Mouse (Mus musculus) liver, embryonic 16.5 days (tissue): ENCODE data around the gene Aicda. TPM values are rescaled to one million over a fixed set of nuclear protein-coding genes. Genes with fewer than 3 reads are reported as not detected.

Experiments
- ATAC-seq: fragments of 200-750 bp; cut with Nextera tagmentation; 2 replicates; pipeline ENCODE4 v1.8.0; 2017; ENCODE audit warnings: low read depth, mild to moderate bottlenecking, moderate number of reproducible peaks, moderate library complexity
- H3K27ac ChIP-seq: fragments of 300-500 bp; sonication (generic); 2 replicates; pipeline ENCODE4 v1.5.1; 2014; ENCODE audit warnings: mild to moderate bottlenecking, low read length
- H3K27me3 ChIP-seq: fragments of 300-500 bp; sonication (generic); 2 replicates; pipeline ENCODE4 v1.6.1; 2014; ENCODE audit warnings: low read depth, low read length, mixed read lengths; ENCODE audit not compliant: control insufficient read depth, insufficient read depth
- H3K36me3 ChIP-seq: fragments of 300-500 bp; sonication (generic); 2 replicates; pipeline ENCODE4 v1.6.1; 2014; ENCODE audit warnings: mild to moderate bottlenecking; ENCODE audit not compliant: control insufficient read depth, insufficient read depth
- H3K4me1 ChIP-seq: fragments of 300-500 bp; sonication (generic); 2 replicates; pipeline ENCODE4 v1.6.1; 2014; ENCODE audit warnings: low read depth, low read length, mixed read lengths; ENCODE audit not compliant: control insufficient read depth
- H3K4me2 ChIP-seq: fragments of 300-500 bp; sonication (generic); 2 replicates; pipeline ENCODE4 v1.6.1; 2014; ENCODE audit warnings: low read depth, low read length, mixed read lengths
- H3K4me3 ChIP-seq: fragments of 300-500 bp; sonication (generic); 2 replicates; pipeline ENCODE4 v1.5.1; 2014; ENCODE audit warnings: low read depth, mild to moderate bottlenecking, low read length
- H3K9ac ChIP-seq: fragments of 300-500 bp; sonication (generic); 2 replicates; pipeline ENCODE4 v1.6.1; 2014; ENCODE audit warnings: low read depth, low read length
- H3K9me3 ChIP-seq: fragments of 300-500 bp; sonication (generic); replicated peaks from 2 replicates; pipeline ENCODE4 v1.6.1; 2016; ENCODE audit warnings: low read length; ENCODE audit not compliant: control insufficient read depth
- WGBS: fragments of 180-500 bp; shearing (Covaris S2); extraction: QIAGEN DNeasy Blood & Tissue Kit; methylation state at CpG from one replicate; pipeline ENCODE4 v1.1.7; 2014; ENCODE audit not compliant: insufficient replicate concordance; 5-methylcytosine and 5-hydroxymethylcytosine counted together
- polyA plus RNA-seq: library from polyadenylated mRNA; unstranded; fragments of >200 nt; fragmentation: Nextera tagmentation; extraction: Ambion mirVana; gene quantifications from 2 replicates; pipeline ENCODE4 v1.2.1, GENCODE M21; 2015

Gene Aicda
- polyA plus RNA-seq, 1 experiment from 2014 or later, result not detected

DNA sequence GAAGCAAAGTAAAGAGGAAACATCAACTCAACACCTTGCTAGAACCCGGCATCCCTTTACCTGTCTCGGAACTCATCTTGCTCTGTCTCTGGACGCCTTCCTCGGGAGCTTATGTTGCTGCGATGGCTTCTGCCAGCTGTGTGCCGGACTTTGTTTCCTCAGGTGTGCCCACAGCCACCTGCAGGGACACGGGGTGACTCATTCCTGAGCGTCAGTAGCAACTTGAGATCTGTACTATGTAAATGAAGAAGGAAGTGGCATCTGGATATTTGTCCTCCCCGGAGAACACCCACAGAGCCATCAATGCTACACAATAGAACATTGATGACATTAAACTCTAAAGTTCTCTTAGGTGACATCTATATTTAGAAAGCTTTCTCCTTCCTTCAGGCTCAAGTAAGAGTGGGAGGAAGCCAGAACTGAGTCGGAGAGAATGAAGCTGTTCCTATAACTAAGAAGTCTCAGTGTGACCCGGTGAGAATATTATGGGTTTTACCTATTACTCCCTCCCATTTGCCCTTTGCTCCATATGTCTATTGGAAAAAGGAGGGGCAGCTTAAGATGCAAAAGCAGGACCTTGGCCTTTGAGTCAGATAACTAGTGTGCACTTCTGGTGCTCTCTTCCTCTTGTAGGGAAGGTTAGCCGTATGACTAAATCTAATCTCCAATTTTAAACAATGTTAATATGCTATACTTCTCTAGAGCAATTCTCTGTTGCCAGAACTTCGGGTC, 37.6 kb downstream of the Aicda start:
- no peak overlapping the region for H3K27ac ChIP-seq
- 75% methylated on average over 13 of the region's 13 CpGs for WGBS
- no peak for ATAC-seq
- H3K4me3 ChIP-seq, result no peak overlapping the region
- H3K4me2 ChIP-seq, result no peak overlapping the region
- H3K4me1 ChIP-seq, result no peaks in the 10 kb centered on the region
- H3K9me3 ChIP-seq, result no peaks in the 10 kb centered on the region
- H3K9ac ChIP-seq, result no peak overlapping the region
- H3K36me3 ChIP-seq, result no peaks in the 10 kb centered on the region
- no peaks in the 10 kb centered on the region for H3K27me3 ChIP-seq

DNA sequence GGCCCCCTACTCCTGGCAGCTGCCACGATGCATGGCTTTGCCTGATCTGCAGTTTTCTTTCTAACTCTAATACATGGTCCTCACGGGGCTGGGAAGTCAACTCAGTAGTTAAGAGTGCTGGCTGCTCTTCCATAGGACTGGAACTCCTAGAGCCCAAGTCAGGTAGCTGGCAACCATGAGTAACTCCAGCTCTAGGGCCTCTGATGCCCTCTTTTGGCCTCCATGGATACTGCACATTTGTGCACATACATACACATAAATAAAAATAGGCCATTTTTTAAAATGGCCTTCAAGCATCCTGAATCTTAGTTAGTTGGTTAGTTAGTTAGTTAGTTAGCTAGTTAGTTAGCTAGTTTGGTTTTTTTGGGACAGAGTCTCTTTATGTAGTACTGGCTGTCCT, 39.3 kb downstream of the Aicda start:
- H3K36me3 ChIP-seq, result no peaks in the 10 kb centered on the region
- no peaks in the 10 kb centered on the region for H3K4me1 ChIP-seq
- H3K4me3 ChIP-seq, result no peak overlapping the region
- 65% methylated on average over 2 of the region's 2 CpGs for WGBS
- no peak overlapping the region for H3K4me2 ChIP-seq
- no peaks in the 10 kb centered on the region for H3K27me3 ChIP-seq
- no peaks in the 10 kb centered on the region for H3K9me3 ChIP-seq
- no peak for ATAC-seq
- H3K9ac ChIP-seq, result no peak overlapping the region
- no peak overlapping the region for H3K27ac ChIP-seq

GRCm38 (mm10) chr6:122595637-122596036, 42.0 kb downstream of the Aicda start:
- WGBS, result 46% methylated on average over 7 of the region's 7 CpGs
- Histone ChIP-seq H3K4me3 (no peak overlapping the region), H3K9me3 (no peaks in the 10 kb centered on the region), H3K36me3 (no peaks in the 10 kb centered on the region), H3K4me1 (no peaks in the 10 kb centered on the region), H3K9ac (no peak overlapping the region), H3K27me3 (no peaks in the 10 kb centered on the region), H3K4me2 (no peak overlapping the region), H3K27ac (no peak overlapping the region)
- ATAC-seq, result no peak; the same call in 1 of the 2 replicates

DNA sequence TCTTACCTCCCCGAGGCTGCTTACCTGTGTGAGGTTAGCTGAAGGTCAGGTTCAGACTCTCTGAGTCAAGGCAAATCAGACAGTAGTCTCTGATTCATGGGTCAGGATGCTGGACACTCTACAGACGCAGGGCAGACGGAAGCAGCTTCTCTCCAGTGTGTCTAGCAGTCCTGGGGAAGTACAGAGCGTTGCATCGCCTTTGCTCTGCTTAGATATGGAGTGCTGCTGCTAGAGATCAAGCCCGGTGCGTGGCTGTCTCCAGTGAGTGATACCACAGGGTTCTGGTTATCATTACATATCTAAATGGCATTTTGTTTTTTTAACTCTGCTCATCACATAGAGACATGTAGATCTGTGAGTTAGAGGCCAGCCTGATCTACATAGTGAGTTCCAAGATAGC, 43.0 kb downstream of the Aicda start:
- ATAC-seq, result no peak
- Histone ChIP-seq H3K4me2 (no peak overlapping the region), H3K27me3 (no peaks in the 10 kb centered on the region), H3K36me3 (no peaks in the 10 kb centered on the region), H3K27ac (no peak overlapping the region), H3K4me3 (no peak overlapping the region), H3K9me3 (no peaks in the 10 kb centered on the region), H3K4me1 (no peaks in the 10 kb centered on the region), H3K9ac (no peak overlapping the region)
- WGBS, result 55% methylated on average over 7 of the region's 7 CpGs

GRCm38 (mm10) chr6:122598014-122598413, 44.4 kb downstream of the Aicda start:
- Histone ChIP-seq H3K4me2 (no peak overlapping the region), H3K27ac (0 out of 2 replicates have a peak overlapping the region, but pooled peaks have one; percentile 9), H3K4me1 (no peaks in the 10 kb centered on the region), H3K36me3 (no peaks in the 10 kb centered on the region), H3K9ac (no peak overlapping the region), H3K27me3 (no peaks in the 10 kb centered on the region), H3K4me3 (no peak overlapping the region), H3K9me3 (no peaks in the 10 kb centered on the region)
- WGBS, result 72% methylated on average over 4 of the region's 4 CpGs
- no peak for ATAC-seq

DNA sequence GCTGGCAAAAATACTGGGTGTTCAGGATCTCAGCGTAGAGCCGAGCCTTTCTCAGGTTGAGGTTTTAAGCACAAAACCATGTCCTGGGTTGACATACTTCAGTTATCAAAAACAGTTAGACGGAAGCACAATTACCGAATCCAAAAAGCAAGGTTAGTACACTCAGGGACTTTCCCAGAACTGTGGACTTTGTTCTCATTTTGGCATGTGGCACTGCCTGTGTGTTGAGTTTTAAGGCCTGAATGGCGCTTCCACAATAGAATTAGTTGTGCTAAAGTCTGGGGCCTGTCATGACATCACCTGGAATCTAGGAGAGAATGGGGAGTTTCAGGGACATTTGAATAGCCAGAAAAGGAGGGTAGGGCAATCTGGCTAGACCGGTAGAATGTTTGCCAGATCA, 44.8 kb downstream of the Aicda start:
- Histone ChIP-seq H3K27me3 (no peaks in the 10 kb centered on the region), H3K27ac (0 out of 2 replicates have a peak overlapping the region, but pooled peaks have one; percentile 9), H3K4me1 (no peaks in the 10 kb centered on the region), H3K4me2 (no peak overlapping the region), H3K4me3 (no peak overlapping the region), H3K36me3 (no peaks in the 10 kb centered on the region), H3K9me3 (no peaks in the 10 kb centered on the region), H3K9ac (no peak overlapping the region)
- 70% methylated on average over 6 of the region's 6 CpGs for WGBS
- no peak for ATAC-seq

GRCm38 (mm10) chr6:122599054-122599737, 45.6 kb downstream of the Aicda start:
- ATAC-seq, result no peak
- Histone ChIP-seq H3K27ac (no peak overlapping the region), H3K4me2 (no peak overlapping the region), H3K4me3 (no peak overlapping the region), H3K9ac (no peak overlapping the region), H3K4me1 (no peaks in the 10 kb centered on the region), H3K27me3 (no peaks in the 10 kb centered on the region), H3K36me3 (no peaks in the 10 kb centered on the region), H3K9me3 (no peaks in the 10 kb centered on the region)
- 80% methylated on average over 9 of the region's 9 CpGs for WGBS

GRCm38 (mm10) chr6:122600066-122600646, 46.6 kb downstream of the Aicda start:
- no peaks in the 10 kb centered on the region for H3K9me3 ChIP-seq
- H3K27ac ChIP-seq, result no peak overlapping the region
- no peak overlapping the region for H3K4me2 ChIP-seq
- H3K36me3 ChIP-seq, result no peaks in the 10 kb centered on the region
- no peak overlapping the region for H3K9ac ChIP-seq
- H3K4me1 ChIP-seq, result no peaks in the 10 kb centered on the region
- no peak overlapping the region for H3K4me3 ChIP-seq
- WGBS, result 70% methylated on average over 7 of the region's 7 CpGs
- ATAC-seq, result no peak
- no peaks in the 10 kb centered on the region for H3K27me3 ChIP-seq

DNA sequence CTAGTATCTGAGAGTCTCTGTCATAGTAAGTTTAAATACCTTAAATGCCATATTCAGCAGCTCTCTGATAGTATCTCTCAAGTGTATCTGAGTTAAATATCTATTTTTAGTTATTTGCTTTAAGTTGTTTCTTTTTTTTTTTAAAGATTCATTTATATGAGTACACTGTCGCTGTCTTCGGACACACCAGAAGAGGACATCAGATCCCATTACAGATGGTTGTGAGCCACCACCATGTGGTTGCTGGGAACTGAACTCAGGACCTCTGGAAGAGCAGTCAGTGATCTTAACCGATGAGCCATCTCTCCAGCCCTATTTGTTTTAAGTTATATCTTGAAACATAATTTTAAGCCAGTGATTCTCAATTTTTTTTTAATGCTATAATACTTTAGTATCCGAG, 47.4 kb downstream of the Aicda start:
- no peak for ATAC-seq
- Histone ChIP-seq H3K27me3 (no peaks in the 10 kb centered on the region), H3K9ac (no peak overlapping the region), H3K4me3 (no peak overlapping the region), H3K4me2 (no peak overlapping the region), H3K4me1 (no peaks in the 10 kb centered on the region), H3K27ac (no peak overlapping the region), H3K36me3 (no peaks in the 10 kb centered on the region), H3K9me3 (no peaks in the 10 kb centered on the region)
- 71% methylated on average over 4 of the region's 4 CpGs for WGBS
